In genomic region chr4:152250615-152251014, GRCm38 (mm10) we compare ENCODE assay signal across 21 mouse cellular contexts. TPM values are rescaled to one million over a fixed set of nuclear protein-coding genes. Genes with fewer than 3 reads are reported as not detected.
"Had no signal": no experiment of that assay in that cellular context is flagged by ENCODE, and none has a peak within 500 bp of the region (broad histone marks: within the 10 kb centered on the region; RNA-seq: fewer than 3 reads in every experiment).

No protein-coding gene starts in this region.

- H3K4me1 ChIP-seq: neural tube, embryonic 12.5 days; stomach, embryonic 15.5 days had no signal

- H3K4me2 ChIP-seq: neural tube, embryonic 12.5 days; neural tube, embryonic 13.5 days; neural tube, embryonic 15.5 days; stomach, embryonic 15.5 days had no signal

- H3K9me3 ChIP-seq: neural tube, embryonic 12.5 days; neural tube, embryonic 13.5 days; neural tube, embryonic 15.5 days; stomach, embryonic 15.5 days had no signal

- H3K9ac ChIP-seq: neural tube, embryonic 12.5 days; neural tube, embryonic 13.5 days; neural tube, embryonic 15.5 days; stomach, embryonic 15.5 days had no signal

- H3K27ac ChIP-seq: neural tube, embryonic 12.5 days; neural tube, embryonic 13.5 days; neural tube, embryonic 15.5 days; stomach, embryonic 15.5 days; stomach, postnatal 0 days had no signal

- H3K27me3 ChIP-seq: neural tube, embryonic 12.5 days; neural tube, embryonic 13.5 days; neural tube, embryonic 15.5 days; stomach, embryonic 15.5 days had no signal

- H3K36me3 ChIP-seq: stomach, embryonic 15.5 days had no signal

- H3K4me3 ChIP-seq: neural tube, embryonic 12.5 days; neural tube, embryonic 13.5 days; neural tube, embryonic 15.5 days; stomach, embryonic 15.5 days had no signal

- DNase-seq: retina, postnatal 1 day; right cerebral cortex, adult 18-20 months; right cerebral cortex, postnatal 14 days; right cerebral cortex, postnatal 25 days; right cerebral cortex, postnatal 4 days; spleen, adult 18-20 months; thymus, adult 18-20 months; thymus, adult 2 months; thymus, postnatal 14 days; thymus, postnatal 25 days; thymus, postnatal 36 days; thymus, postnatal 4 days had no signal

RNA-seq across cellular contexts. Expression of gene Hes3, which starts 40.8 kb away (rescaled TPM):
- total RNA-seq: neutrophil, adult 5-6 weeks had no signal
- polyA plus RNA-seq: small intestine, adult 2 months; stomach, embryonic 15.5 days; stomach, embryonic 16.5 days; stomach, postnatal 0 days; urinary bladder, adult 2 months had no signal
